Mouse (Mus musculus): ENCODE measurements around the gene C130079G13Rik.

- TF ChIP-seq EP300 (IDR thresholded peaks at IDR 0.05; ENCODE audit: insufficient read depth, low read depth, low read length) (no peak), CTCF (IDR thresholded peaks at IDR 0.05; ENCODE audit: low read depth, low read length) (no peak), POLR2A (IDR thresholded peaks at IDR 0.05; ENCODE audit: insufficient read depth, low read length) (no peak)
Observed at GRCm38 (mm10) chr3:59970891-59971290, 45.9 kb downstream of the C130079G13Rik start.

All from ES-Bruce4 (cell line).